Mouse (Mus musculus) embryonic facial prominence, embryonic 15.5 days (tissue): ENCODE measurements around the gene Gmeb2. TPM values are rescaled to one million over a fixed set of nuclear protein-coding genes. Genes with fewer than 3 reads are reported as not detected.

ENCODE experiments used
- ATAC-seq: fragments of 200-750 bp; cut with Nextera tagmentation; 2 replicates; pipeline ENCODE4 v1.8.0; 2017; ENCODE audit warnings: low read depth, moderate TSS enrichment; ENCODE audit not compliant: insufficient number of reproducible peaks, low FRiP score, low TSS enrichment
- H3K27ac ChIP-seq: fragments of 300-500 bp; sonication (generic); replicated peaks from 2 replicates; pipeline ENCODE4 v1.5.1; 2015; ENCODE audit warnings: mild to moderate bottlenecking, inconsistent platforms
- H3K27me3 ChIP-seq: fragments of 300-500 bp; sonication (generic); 2 replicates; pipeline ENCODE4 v1.6.1; 2015; ENCODE audit warnings: inconsistent platforms
- H3K36me3 ChIP-seq: fragments of 300-500 bp; sonication (generic); 2 replicates; pipeline ENCODE4 v1.6.1; 2015; ENCODE audit warnings: mild to moderate bottlenecking, inconsistent platforms
- H3K4me1 ChIP-seq: fragments of 300-500 bp; sonication (generic); 2 replicates; pipeline ENCODE4 v1.6.1; 2015; ENCODE audit warnings: inconsistent platforms
- H3K4me2 ChIP-seq: fragments of 300-500 bp; sonication (generic); replicated peaks from 2 replicates; pipeline ENCODE4 v1.6.1; 2015; ENCODE audit warnings: mild to moderate bottlenecking, inconsistent platforms
- H3K4me3 ChIP-seq: fragments of 300-500 bp; sonication (generic); replicated peaks from 2 replicates; pipeline ENCODE4 v1.5.1; 2015; ENCODE audit warnings: mild to moderate bottlenecking, inconsistent platforms
- H3K9ac ChIP-seq: fragments of 300-500 bp; sonication (generic); 2 replicates; pipeline ENCODE4 v1.6.1; 2015; ENCODE audit warnings: inconsistent platforms
- H3K9me3 ChIP-seq: fragments of 300-500 bp; sonication (generic); replicated peaks from 2 replicates; pipeline ENCODE4 v1.6.1; 2016; ENCODE audit warnings: inconsistent platforms
- WGBS: fragments of 180-500 bp; shearing (Covaris S2); methylation state at CpG from one replicate; pipeline ENCODE4 v1.1.7; 2015; 5-methylcytosine and 5-hydroxymethylcytosine counted together
- polyA plus RNA-seq: library from polyadenylated mRNA; unstranded; fragments of >200 nt; fragmentation: Nextera tagmentation; extraction: Ambion mirVana; gene quantifications from 2 replicates; pipeline ENCODE4 v1.2.1, GENCODE M21; 2015

Gmeb2 gene
- polyA plus RNA-seq, 1 experiment from 2014 or later, result 14.7 TPM

- Histone ChIP-seq H3K27ac (peak overlapping the region; percentile 30; the same call in 1 of the 2 replicates), H3K4me3 (peak overlapping the region; percentile 34)
- ATAC-seq, result no peak
Measured at GRCm38 (mm10) chr2:181220361-181220760, 67.5 kb downstream of the Gmeb2 start.

GRCm38 (mm10) chr2:181219538-181220216, 68.2 kb downstream of the Gmeb2 start, which contains the start of gene Fndc11:
Fndc11 (plus strand) TSS chr2:181220013.
- WGBS, result 2% methylated on average over 25 of the region's 25 CpGs
- 0 out of 2 replicates have a peak, but pooled peaks cover 4% of the 10 kb centered on the region for H3K27me3 ChIP-seq
- H3K4me1 ChIP-seq, result peaks cover 13% of the 10 kb centered on the region
- peak within 1 kb of the TSS; percentile 34 for H3K4me3 ChIP-seq
- no peaks in the 10 kb centered on the region for H3K9me3 ChIP-seq
- H3K36me3 ChIP-seq, result no peaks in the 10 kb centered on the region
- ATAC-seq, result peak; percentile 87
- H3K9ac ChIP-seq, result no peak within 1 kb of the TSS
- H3K27ac ChIP-seq, result peak within 1 kb of the TSS; percentile 34; the same call in 1 of the 2 replicates
- peak within 1 kb of the TSS; percentile 60 for H3K4me2 ChIP-seq

More at GRCm38 (mm10) chr2:181220361-181220760, 67.5 kb downstream of the Gmeb2 start:
- peak overlapping the region; percentile 60 for H3K4me2 ChIP-seq
- 29% methylated on average over 2 of the region's 2 CpGs for WGBS
- peaks cover 13% of the 10 kb centered on the region for H3K4me1 ChIP-seq
- H3K9ac ChIP-seq, result no peak overlapping the region
- no peaks in the 10 kb centered on the region for H3K36me3 ChIP-seq
- H3K9me3 ChIP-seq, result no peaks in the 10 kb centered on the region
- no peaks in the 10 kb centered on the region for H3K27me3 ChIP-seq

- no peaks in the 10 kb centered on the region for H3K36me3 ChIP-seq
- peak overlapping the region; percentile 34; the same call in 1 of the 2 replicates for H3K27ac ChIP-seq
- no peak for ATAC-seq
- WGBS, result 57% methylated on average over 5 of the region's 5 CpGs
- H3K4me3 ChIP-seq, result no peak overlapping the region
- no peaks in the 10 kb centered on the region for H3K9me3 ChIP-seq
- H3K27me3 ChIP-seq, result peaks cover 10% of the 10 kb centered on the region
- H3K4me1 ChIP-seq, result peaks cover 13% of the 10 kb centered on the region
- no peak overlapping the region for H3K4me2 ChIP-seq
- H3K9ac ChIP-seq, result no peak overlapping the region
Measured at GRCm38 (mm10) chr2:181218881-181219485, 68.9 kb downstream of the Gmeb2 start.

GRCm38 (mm10) chr2:181216037-181216436, 71.8 kb downstream of the Gmeb2 start:
- Histone ChIP-seq H3K27me3 (peaks cover 40% of the 10 kb centered on the region), H3K9me3 (no peaks in the 10 kb centered on the region), H3K4me2 (no peak overlapping the region), H3K4me1 (peaks cover 24% of the 10 kb centered on the region), H3K4me3 (no peak overlapping the region), H3K27ac (no peak overlapping the region), H3K9ac (no peak overlapping the region), H3K36me3 (no peaks in the 10 kb centered on the region)
- WGBS, result 90% methylated on average over 6 of the region's 6 CpGs
- ATAC-seq, result no peak

- H3K27me3 ChIP-seq, result peaks cover 42% of the 10 kb centered on the region
- ATAC-seq, result peak; percentile 60; the same call in 1 of the 2 replicates
- H3K27ac ChIP-seq, result no peak within 1 kb of the TSS
- H3K9ac ChIP-seq, result no peak within 1 kb of the TSS
- peaks cover 11% of the 10 kb centered on the region for H3K4me1 ChIP-seq
- no peaks in the 10 kb centered on the region for H3K9me3 ChIP-seq
- H3K36me3 ChIP-seq, result no peaks in the 10 kb centered on the region
- WGBS, result 1% methylated on average over 17 of the region's 17 CpGs
- H3K4me3 ChIP-seq, result peak within 1 kb of the TSS; percentile 31
- H3K4me2 ChIP-seq, result peak within 1 kb of the TSS; percentile 43
Measured at GRCm38 (mm10) chr2:181213021-181213445, 74.8 kb downstream of the Gmeb2 start, which contains the start of gene Srms. Srms (minus strand) TSS chr2:181213185.

- Histone ChIP-seq H3K4me1 (peaks cover 11% of the 10 kb centered on the region), H3K9me3 (no peaks in the 10 kb centered on the region), H3K9ac (no peak overlapping the region), H3K27me3 (peaks cover 42% of the 10 kb centered on the region), H3K36me3 (no peaks in the 10 kb centered on the region), H3K4me2 (peak overlapping the region; percentile 43), H3K4me3 (peak overlapping the region; percentile 31), H3K27ac (no peak overlapping the region)
- no peak for ATAC-seq
- WGBS, result 2% methylated on average over 34 of the region's 34 CpGs
Measured at GRCm38 (mm10) chr2:181212389-181213020, 75.3 kb downstream of the Gmeb2 start.

GRCm38 (mm10) chr2:181206118-181206517, 81.7 kb downstream of the Gmeb2 start:
- Histone ChIP-seq H3K27ac (no peak overlapping the region), H3K4me3 (no peak overlapping the region), H3K27me3 (peaks cover 3% of the 10 kb centered on the region), H3K36me3 (no peaks in the 10 kb centered on the region), H3K9me3 (no peaks in the 10 kb centered on the region), H3K4me1 (no peaks in the 10 kb centered on the region), H3K4me2 (no peak overlapping the region), H3K9ac (no peak overlapping the region)
- 75% methylated on average over 9 of the region's 9 CpGs for WGBS
- no peak for ATAC-seq

GRCm38 (mm10) chr2:181205678-181206077, 82.2 kb downstream of the Gmeb2 start:
- Histone ChIP-seq H3K4me3 (no peak overlapping the region), H3K27me3 (no peaks in the 10 kb centered on the region), H3K27ac (no peak overlapping the region), H3K36me3 (no peaks in the 10 kb centered on the region), H3K9ac (no peak overlapping the region), H3K9me3 (no peaks in the 10 kb centered on the region), H3K4me2 (no peak overlapping the region), H3K4me1 (no peaks in the 10 kb centered on the region)
- WGBS, result 79% methylated on average over 5 of the region's 5 CpGs
- ATAC-seq, result no peak

- no peak overlapping the region for H3K9ac ChIP-seq
- H3K4me3 ChIP-seq, result no peak overlapping the region
- no peaks in the 10 kb centered on the region for H3K9me3 ChIP-seq
- H3K27ac ChIP-seq, result no peak overlapping the region
- no peaks in the 10 kb centered on the region for H3K36me3 ChIP-seq
- H3K27me3 ChIP-seq, result 0 out of 2 replicates have a peak, but pooled peaks cover 4% of the 10 kb centered on the region
- 72% methylated on average over 6 of the region's 6 CpGs for WGBS
- ATAC-seq, result no peak
- no peaks in the 10 kb centered on the region for H3K4me1 ChIP-seq
- H3K4me2 ChIP-seq, result no peak overlapping the region
Measured at GRCm38 (mm10) chr2:181202886-181203285, 84.9 kb downstream of the Gmeb2 start.

GRCm38 (mm10) chr2:181202422-181202821, 85.4 kb downstream of the Gmeb2 start, which contains the start of gene Ptk6:
Ptk6 (minus strand) TSS chr2:181202789.
- WGBS, result 83% methylated on average over 3 of the region's 3 CpGs
- Histone ChIP-seq H3K4me3 (no peak within 1 kb of the TSS), H3K9ac (no peak within 1 kb of the TSS), H3K4me2 (no peak within 1 kb of the TSS), H3K36me3 (no peaks in the 10 kb centered on the region), H3K27ac (no peak within 1 kb of the TSS), H3K9me3 (no peaks in the 10 kb centered on the region), H3K27me3 (0 out of 2 replicates have a peak, but pooled peaks cover 4% of the 10 kb centered on the region), H3K4me1 (no peaks in the 10 kb centered on the region)
- no peak for ATAC-seq

- Histone ChIP-seq H3K27ac (no peak overlapping the region), H3K27me3 (0 out of 2 replicates have a peak, but pooled peaks cover 4% of the 10 kb centered on the region), H3K9ac (no peak overlapping the region), H3K36me3 (no peaks in the 10 kb centered on the region), H3K9me3 (no peaks in the 10 kb centered on the region), H3K4me3 (no peak overlapping the region), H3K4me2 (no peak overlapping the region), H3K4me1 (no peaks in the 10 kb centered on the region)
- no peak for ATAC-seq
- WGBS, result 61% methylated on average over 3 of the region's 3 CpGs
Measured at GRCm38 (mm10) chr2:181201606-181202005, 86.2 kb downstream of the Gmeb2 start.
